Mouse (Mus musculus): ENCODE data around the gene Celf3.

- TF ChIP-seq GATA2 (IDR thresholded peaks at IDR 0.05; ENCODE audit: borderline replicate concordance, low read depth, low read length) (no peak), POLR2AphosphoS5 (IDR thresholded peaks at IDR 0.05; ENCODE audit: insufficient replicate concordance, low read depth, low read length) (no peak), GATA1 (IDR thresholded peaks at IDR 0.05; ENCODE audit: borderline replicate concordance, low read length) (no peak)
These were observed 35.0 kb upstream of the Celf3 start, which contains the start of gene Mrpl9 for GRCm38 (mm10) chr3:94442951-94443596.

Data from G1E (cell line).